Mouse (Mus musculus) ES-Bruce4 (cell line): ENCODE data around the gene Ttc22. TPM values are rescaled to one million over a fixed set of nuclear protein-coding genes. Genes with fewer than 3 reads are reported as not detected.
A peak's percentile ranks its signal among the peaks of the same experiment; 100 is the strongest.

Experiments used
- H3K27ac ChIP-seq: 2 replicates; pipeline ENCODE4 v1.5.1; 2012; ENCODE audit warnings: low read length, inconsistent platforms; ENCODE audit not compliant: insufficient read depth
- H3K27me3 ChIP-seq: 2 replicates; pipeline ENCODE4 v1.6.1; 2012; ENCODE audit warnings: mild to moderate bottlenecking, low read length, inconsistent platforms; ENCODE audit not compliant: control insufficient read depth, poor library complexity, insufficient read depth, severe bottlenecking
- H3K36me3 ChIP-seq: 2 replicates; pipeline ENCODE4 v1.6.1; 2012; ENCODE audit warnings: inconsistent platforms, mild to moderate bottlenecking, low read length, moderate library complexity; ENCODE audit not compliant: control insufficient read depth, poor library complexity, insufficient read depth, severe bottlenecking
- H3K4me1 ChIP-seq: one replicate; pipeline ENCODE4 v1.8.1; 2011; ENCODE audit warnings: low read length; ENCODE audit not compliant: control insufficient read depth, insufficient read depth
- H3K4me3 ChIP-seq: 2 replicates; pipeline ENCODE4 v1.5.1; 2011; ENCODE audit warnings: low read depth, mild to moderate bottlenecking, low read length
- H3K9ac ChIP-seq: 2 replicates; pipeline ENCODE4 v1.6.1; 2012; ENCODE audit warnings: low read depth, mild to moderate bottlenecking, inconsistent platforms; ENCODE audit not compliant: poor library complexity, severe bottlenecking
- H3K9me3 ChIP-seq: replicated peaks from 2 replicates; pipeline ENCODE4 v1.6.1; 2012; ENCODE audit warnings: mild to moderate bottlenecking, low read length, inconsistent platforms; ENCODE audit not compliant: control insufficient read depth, poor library complexity, insufficient read depth, severe bottlenecking
- CTCF ChIP-seq: IDR thresholded peaks from one replicate; pipeline ENCODE4 v1.8.1; 2011; ENCODE audit warnings: low read depth, low read length
- EP300 ChIP-seq: IDR thresholded peaks from 2 replicates; pipeline ENCODE4 v1.6.1; 2011; ENCODE audit warnings: low read depth, low read length; ENCODE audit not compliant: insufficient read depth
- POLR2A ChIP-seq: IDR thresholded peaks from one replicate; pipeline ENCODE4 v1.8.1; 2011; ENCODE audit warnings: low read length; ENCODE audit not compliant: insufficient read depth
- polyA plus RNA-seq: library from polyadenylated mRNA; stranded (reverse); fragments of >200 nt; gene quantifications from 2 replicates; pipeline ENCODE4 v1.2.4, GENCODE M21; 2011; ENCODE audit warnings: low read depth; ENCODE audit not compliant: missing spikeins, insufficient read depth, insufficient read length

The Ttc22 gene
- polyA plus RNA-seq, 1 experiment: not detected

- TF ChIP-seq CTCF (peak; percentile 17), EP300 (no peak), POLR2A (no peak)
- Histone ChIP-seq H3K27me3 (no peaks in the 10 kb centered on the region), H3K4me1 (peaks cover 3% of the 10 kb centered on the region), H3K9me3 (no peaks in the 10 kb centered on the region), H3K27ac (no peak overlapping the region), H3K4me3 (no peak overlapping the region), H3K9ac (no peak overlapping the region), H3K36me3 (no peaks in the 10 kb centered on the region)
These were observed 8.3 kb downstream of the Ttc22 start for GRCm38 (mm10) chr4:106630333-106631220.

GRCm38 (mm10) chr4:106632313-106632712, 10.1 kb downstream of the Ttc22 start:
- no peaks in the 10 kb centered on the region for H3K27me3 ChIP-seq
- TF ChIP-seq CTCF (no peak), POLR2A (no peak), EP300 (no peak)
- H3K36me3 ChIP-seq: no peaks in the 10 kb centered on the region
- H3K9ac ChIP-seq: no peak overlapping the region
- H3K4me3 ChIP-seq: no peak overlapping the region
- peaks cover 3% of the 10 kb centered on the region for H3K4me1 ChIP-seq
- H3K9me3 ChIP-seq: no peaks in the 10 kb centered on the region
- H3K27ac ChIP-seq: no peak overlapping the region

- H3K9ac ChIP-seq: no peak overlapping the region
- H3K4me1 ChIP-seq: peaks cover 3% of the 10 kb centered on the region
- no peak for TF ChIP-seq POLR2A
- no peak for TF ChIP-seq CTCF
- no peak for TF ChIP-seq EP300
- H3K27ac ChIP-seq: no peak overlapping the region
- no peaks in the 10 kb centered on the region for H3K27me3 ChIP-seq
- H3K36me3 ChIP-seq: no peaks in the 10 kb centered on the region
- H3K4me3 ChIP-seq: no peak overlapping the region
- H3K9me3 ChIP-seq: no peaks in the 10 kb centered on the region
These were observed 11.3 kb downstream of the Ttc22 start for GRCm38 (mm10) chr4:106633281-106634085.

GRCm38 (mm10) chr4:106634086-106634479, 11.9 kb downstream of the Ttc22 start:
- H3K27ac ChIP-seq: no peak overlapping the region

GRCm38 (mm10) chr4:106643483-106644217, 21.4 kb downstream of the Ttc22 start:
- H3K9ac ChIP-seq: no peak overlapping the region
- H3K9me3 ChIP-seq: no peaks in the 10 kb centered on the region
- no peak for TF ChIP-seq CTCF
- TF ChIP-seq EP300: no peak
- no peak for TF ChIP-seq POLR2A
- H3K27me3 ChIP-seq: no peaks in the 10 kb centered on the region
- no peaks in the 10 kb centered on the region for H3K4me1 ChIP-seq
- H3K27ac ChIP-seq: no peak overlapping the region
- H3K36me3 ChIP-seq: no peaks in the 10 kb centered on the region
- H3K4me3 ChIP-seq: no peak overlapping the region

More at GRCm38 (mm10) chr4:106634086-106634479, 11.9 kb downstream of the Ttc22 start:
- Histone ChIP-seq H3K4me1 (no peaks in the 10 kb centered on the region), H3K9ac (no peak overlapping the region), H3K9me3 (no peaks in the 10 kb centered on the region), H3K4me3 (no peak overlapping the region), H3K36me3 (no peaks in the 10 kb centered on the region), H3K27me3 (no peaks in the 10 kb centered on the region)
- TF ChIP-seq CTCF (no peak), POLR2A (no peak), EP300 (no peak)
